Mouse (Mus musculus) liver, embryonic 13.5 days (tissue): ENCODE measurements at regions not wholly inside any gene's neighbourhood (a gene's known extent, or its start where the extent isn't known, plus 50 kb on each side); places are given as distances from the start of the nearest gene placed in this dataset.

Source experiments
- ATAC-seq: fragments of 200-750 bp; cut with Nextera tagmentation; 2 replicates; pipeline ENCODE4 v1.8.0; 2017; ENCODE audit warnings: low read depth, mild to moderate bottlenecking, moderate number of reproducible peaks, moderate library complexity
- DNase-seq: peaks from one replicate; pipeline ENCODE4 v3.0.0; 2022
- H3K27ac ChIP-seq: fragments of 300-500 bp; sonication (generic); 2 replicates; pipeline ENCODE4 v1.5.1; 2015; ENCODE audit warnings: moderate library complexity, mild to moderate bottlenecking, inconsistent platforms
- H3K27me3 ChIP-seq: fragments of 300-500 bp; sonication (generic); 2 replicates; pipeline ENCODE4 v1.6.1; 2015; ENCODE audit warnings: mild to moderate bottlenecking, inconsistent platforms
- H3K36me3 ChIP-seq: fragments of 300-500 bp; sonication (generic); 2 replicates; pipeline ENCODE4 v1.6.1; 2015; ENCODE audit warnings: mild to moderate bottlenecking, inconsistent platforms
- H3K4me1 ChIP-seq: fragments of 300-500 bp; sonication (generic); replicated peaks from 2 replicates; pipeline ENCODE4 v1.6.1; 2015; ENCODE audit warnings: inconsistent platforms
- H3K4me2 ChIP-seq: fragments of 300-500 bp; sonication (generic); 2 replicates; pipeline ENCODE4 v1.6.1; 2015; ENCODE audit warnings: inconsistent platforms, mild to moderate bottlenecking, moderate library complexity
- H3K4me3 ChIP-seq: fragments of 300-500 bp; sonication (generic); replicated peaks from 2 replicates; pipeline ENCODE4 v1.5.1; 2015; ENCODE audit warnings: mild to moderate bottlenecking, inconsistent platforms
- H3K9ac ChIP-seq: fragments of 300-500 bp; sonication (generic); 2 replicates; pipeline ENCODE4 v1.6.1; 2015; ENCODE audit warnings: mild to moderate bottlenecking, inconsistent platforms
- H3K9me3 ChIP-seq: fragments of 300-500 bp; sonication (generic); replicated peaks from 2 replicates; pipeline ENCODE4 v1.6.1; 2016; ENCODE audit warnings: inconsistent platforms
- WGBS: fragments of 180-500 bp; shearing (Covaris S2); methylation state at CpG from one replicate; pipeline ENCODE4 v1.1.7; 2015; ENCODE audit not compliant: insufficient replicate concordance; 5-methylcytosine and 5-hydroxymethylcytosine counted together

DNA sequence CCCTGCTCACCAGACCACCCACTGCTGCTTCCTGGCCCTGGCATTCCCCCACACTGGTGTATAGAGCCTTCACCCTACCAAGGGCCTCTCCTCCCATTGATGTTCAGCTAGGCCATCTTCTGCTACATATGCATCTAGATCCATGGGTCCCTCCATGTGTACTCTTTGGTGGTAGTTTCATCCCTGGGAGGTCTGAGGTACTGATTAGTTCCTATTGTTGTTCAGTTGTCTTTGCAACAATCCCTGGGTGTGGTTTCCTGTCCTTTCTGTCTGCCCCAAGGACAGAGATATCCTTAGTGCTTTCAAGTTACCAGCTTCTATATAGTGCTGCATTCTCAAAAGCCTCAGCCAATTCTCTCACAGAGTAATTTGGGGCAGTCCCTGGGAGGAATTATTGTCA is 440.1 kb upstream of the Apob start:
- Histone ChIP-seq H3K4me1 (no peaks in the 10 kb centered on the region), H3K27me3 (no peaks in the 10 kb centered on the region), H3K36me3 (no peaks in the 10 kb centered on the region), H3K27ac (no peak overlapping the region), H3K9me3 (no peaks in the 10 kb centered on the region), H3K9ac (no peak overlapping the region), H3K4me2 (no peak overlapping the region), H3K4me3 (no peak overlapping the region)
- ATAC-seq (no peak), DNase-seq (no peak)

- Histone ChIP-seq H3K27ac (no peak overlapping the region), H3K4me2 (no peak overlapping the region), H3K4me1 (no peaks in the 10 kb centered on the region), H3K9me3 (no peaks in the 10 kb centered on the region), H3K9ac (no peak overlapping the region), H3K27me3 (no peaks in the 10 kb centered on the region), H3K4me3 (no peak overlapping the region), H3K36me3 (no peaks in the 10 kb centered on the region)
- 44% methylated on average over 8 of the region's 8 CpGs for WGBS
- DNase-seq (no peak), ATAC-seq (no peak)
Measured at GRCm38 (mm10) chr12:7543281-7543981, 434.0 kb upstream of the Apob start.

DNA sequence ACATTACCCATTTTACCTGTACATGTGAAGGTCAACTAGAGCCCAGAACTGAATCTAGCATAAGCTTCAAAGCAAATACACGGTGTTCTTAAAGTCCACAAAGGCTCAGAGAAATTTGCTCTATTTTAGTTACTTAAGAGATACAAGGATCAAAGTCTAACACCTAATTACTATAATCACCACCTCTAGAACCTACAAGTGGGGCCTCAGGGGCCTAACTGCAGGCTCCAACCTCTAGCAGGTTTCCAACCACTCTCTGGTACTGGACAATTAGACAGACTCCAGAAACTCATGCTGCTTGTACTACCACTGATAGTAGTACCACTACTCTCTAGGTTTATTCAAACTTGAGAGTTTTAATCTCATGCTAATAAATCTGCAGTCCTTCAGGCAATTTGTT is 428.7 kb upstream of the Apob start:
- WGBS, result 66% methylated on average over 1 of the region's 1 CpGs
- Histone ChIP-seq H3K36me3 (no peaks in the 10 kb centered on the region), H3K4me3 (no peak overlapping the region), H3K9me3 (no peaks in the 10 kb centered on the region), H3K4me2 (no peak overlapping the region), H3K27ac (no peak overlapping the region), H3K4me1 (no peaks in the 10 kb centered on the region), H3K27me3 (no peaks in the 10 kb centered on the region), H3K9ac (no peak overlapping the region)
- DNase-seq (no peak), ATAC-seq (no peak)

DNA sequence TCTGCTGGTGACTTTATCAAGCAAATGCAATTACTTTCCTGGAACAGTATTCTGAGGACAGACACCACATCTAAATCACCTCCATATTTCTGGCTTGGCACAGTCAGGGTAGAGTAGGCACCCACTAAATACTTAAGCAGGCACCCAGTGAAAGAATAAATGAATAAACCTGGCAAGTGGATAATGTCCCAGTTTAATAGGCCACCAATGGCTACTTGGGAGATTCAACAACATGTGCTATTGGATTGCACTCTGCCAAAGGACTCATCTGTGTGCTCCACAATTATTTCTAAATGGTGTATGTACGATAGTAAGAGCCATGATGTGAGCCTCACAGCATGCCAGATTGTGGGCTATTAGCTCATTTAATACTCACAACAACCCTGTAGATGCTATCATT is 417.2 kb upstream of the Apob start:
- Histone ChIP-seq H3K4me3 (no peak overlapping the region), H3K9ac (no peak overlapping the region), H3K9me3 (no peaks in the 10 kb centered on the region), H3K4me2 (no peak overlapping the region), H3K27me3 (no peaks in the 10 kb centered on the region), H3K27ac (no peak overlapping the region), H3K4me1 (no peaks in the 10 kb centered on the region), H3K36me3 (no peaks in the 10 kb centered on the region)
- no peak for DNase-seq
- 59% methylated on average over 1 of the region's 1 CpGs for WGBS
- ATAC-seq, result no peak

DNA sequence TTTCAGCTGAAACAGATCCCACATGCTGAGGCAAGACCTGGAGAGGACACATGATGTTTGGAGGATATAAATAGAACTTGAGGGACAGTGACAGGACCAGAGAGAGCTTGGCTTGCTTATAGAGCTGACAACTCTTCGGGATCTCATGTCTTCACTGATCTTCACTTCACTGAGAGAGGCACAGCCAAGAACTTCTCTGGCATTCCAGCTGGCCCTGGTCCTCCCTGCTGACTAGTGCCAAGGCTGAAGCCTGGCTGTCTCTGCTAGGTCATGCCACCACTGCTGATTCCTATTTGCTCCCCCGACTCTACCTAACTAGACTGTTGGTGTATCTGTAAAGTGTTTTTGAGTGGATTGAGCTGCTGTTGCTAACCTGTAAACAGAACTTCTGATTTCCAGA is 401.4 kb upstream of the Apob start:
- DNase-seq (no peak), ATAC-seq (no peak)
- H3K4me2 ChIP-seq, result no peak overlapping the region
- 71% methylated on average over 2 of the region's 2 CpGs for WGBS
- H3K4me3 ChIP-seq, result no peak overlapping the region
- no peaks in the 10 kb centered on the region for H3K9me3 ChIP-seq
- H3K27ac ChIP-seq, result no peak overlapping the region
- H3K36me3 ChIP-seq, result no peaks in the 10 kb centered on the region
- H3K9ac ChIP-seq, result no peak overlapping the region
- no peaks in the 10 kb centered on the region for H3K4me1 ChIP-seq
- H3K27me3 ChIP-seq, result no peaks in the 10 kb centered on the region

DNA sequence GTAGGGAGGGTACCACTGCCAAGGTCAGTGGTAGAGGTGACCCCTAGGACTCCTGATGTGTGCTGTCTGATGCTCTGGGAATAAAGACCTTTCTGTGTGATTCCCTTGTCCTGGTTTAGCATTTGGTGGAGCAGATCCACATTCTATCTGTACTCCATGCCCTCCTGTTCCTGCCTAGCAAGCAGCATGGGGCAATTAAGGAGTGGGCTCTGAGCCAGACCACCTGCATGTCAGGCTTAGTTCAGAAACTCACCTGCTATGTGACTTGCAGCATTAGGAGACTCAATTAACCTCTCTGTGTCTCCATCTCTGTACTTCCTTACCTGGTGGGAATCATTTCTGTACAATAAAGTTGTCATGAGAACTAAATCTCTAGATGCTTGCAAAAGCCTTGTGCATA is 389.9 kb upstream of the Apob start:
- Histone ChIP-seq H3K4me3 (no peak overlapping the region), H3K4me2 (no peak overlapping the region), H3K4me1 (no peaks in the 10 kb centered on the region), H3K27ac (no peak overlapping the region), H3K36me3 (no peaks in the 10 kb centered on the region), H3K9me3 (no peaks in the 10 kb centered on the region), H3K9ac (no peak overlapping the region), H3K27me3 (no peaks in the 10 kb centered on the region)
- DNase-seq (no peak), ATAC-seq (no peak)

DNA sequence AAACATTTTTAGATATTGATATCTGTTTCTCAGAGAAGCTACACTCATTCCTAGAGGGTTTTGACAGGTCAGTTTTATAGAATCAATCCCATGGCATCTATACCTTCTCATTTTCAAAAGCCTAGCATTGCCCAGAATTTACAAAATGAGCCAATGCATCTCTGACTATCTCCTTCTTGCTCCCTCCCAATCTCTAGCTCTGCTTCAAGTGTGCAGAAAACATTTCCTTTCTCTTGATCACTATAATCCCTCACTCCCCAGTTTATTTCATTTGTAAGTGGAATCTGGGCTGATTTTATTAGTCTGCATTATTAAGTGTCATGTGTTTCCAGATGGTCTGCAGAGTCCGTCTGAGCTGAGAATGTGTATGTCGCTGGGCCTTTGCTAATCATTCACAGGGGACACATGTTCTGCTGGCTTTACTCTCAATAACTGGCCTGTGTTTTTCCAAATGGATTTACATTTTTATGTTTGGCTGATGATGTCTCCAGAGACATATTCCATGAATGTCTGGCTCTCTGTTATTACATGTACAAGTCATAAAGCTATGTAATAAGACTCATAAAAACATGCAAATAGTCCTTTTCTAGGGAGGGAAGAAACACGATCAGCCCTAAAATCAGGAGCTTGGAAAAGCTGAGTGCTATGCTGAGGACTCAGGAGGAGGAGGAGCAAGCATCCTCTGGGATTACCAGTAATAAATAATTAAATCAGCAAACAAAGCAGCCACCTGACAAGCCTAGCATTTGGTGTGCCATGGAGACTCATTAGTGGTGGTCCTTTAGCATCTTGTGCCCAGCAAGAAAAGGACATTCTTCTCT is 366.0 kb upstream of the Apob start:
- Histone ChIP-seq H3K27me3 (no peaks in the 10 kb centered on the region), H3K9me3 (no peaks in the 10 kb centered on the region), H3K36me3 (no peaks in the 10 kb centered on the region), H3K9ac (no peak overlapping the region), H3K4me3 (no peak overlapping the region), H3K4me2 (no peak overlapping the region), H3K4me1 (no peaks in the 10 kb centered on the region), H3K27ac (no peak overlapping the region)
- WGBS, result 66% methylated on average over 3 of the region's 3 CpGs
- no peak for DNase-seq
- ATAC-seq, result no peak

- ATAC-seq, result no peak
- no peak overlapping the region for H3K27ac ChIP-seq
- WGBS, result 54% methylated on average over 4 of the region's 4 CpGs
- no peak overlapping the region for H3K4me2 ChIP-seq
- no peaks in the 10 kb centered on the region for H3K9me3 ChIP-seq
- H3K4me1 ChIP-seq, result no peaks in the 10 kb centered on the region
- no peaks in the 10 kb centered on the region for H3K36me3 ChIP-seq
- no peak overlapping the region for H3K4me3 ChIP-seq
- no peak overlapping the region for H3K9ac ChIP-seq
- no peaks in the 10 kb centered on the region for H3K27me3 ChIP-seq
- DNase-seq, result no peak
Measured at GRCm38 (mm10) chr12:7636417-7637175, 340.9 kb upstream of the Apob start.

- H3K4me1 ChIP-seq, result no peaks in the 10 kb centered on the region
- ATAC-seq (no peak), DNase-seq (no peak)
- no peaks in the 10 kb centered on the region for H3K9me3 ChIP-seq
- H3K27me3 ChIP-seq, result no peaks in the 10 kb centered on the region
- WGBS, result 63% methylated on average over 4 of the region's 4 CpGs
- H3K4me2 ChIP-seq, result no peak overlapping the region
- H3K9ac ChIP-seq, result no peak overlapping the region
- H3K36me3 ChIP-seq, result no peaks in the 10 kb centered on the region
- no peak overlapping the region for H3K27ac ChIP-seq
- H3K4me3 ChIP-seq, result no peak overlapping the region
Measured at GRCm38 (mm10) chr12:7637629-7638028, 339.8 kb upstream of the Apob start.

GRCm38 (mm10) chr12:7650851-7651250 is 326.6 kb upstream of the Apob start:
- Histone ChIP-seq H3K9ac (no peak overlapping the region), H3K4me2 (no peak overlapping the region), H3K4me3 (no peak overlapping the region), H3K4me1 (no peaks in the 10 kb centered on the region), H3K27ac (no peak overlapping the region), H3K36me3 (no peaks in the 10 kb centered on the region), H3K27me3 (no peaks in the 10 kb centered on the region), H3K9me3 (no peaks in the 10 kb centered on the region)
- ATAC-seq, result no peak
- DNase-seq, result no peak
- WGBS, result 75% methylated on average over 3 of the region's 3 CpGs

DNA sequence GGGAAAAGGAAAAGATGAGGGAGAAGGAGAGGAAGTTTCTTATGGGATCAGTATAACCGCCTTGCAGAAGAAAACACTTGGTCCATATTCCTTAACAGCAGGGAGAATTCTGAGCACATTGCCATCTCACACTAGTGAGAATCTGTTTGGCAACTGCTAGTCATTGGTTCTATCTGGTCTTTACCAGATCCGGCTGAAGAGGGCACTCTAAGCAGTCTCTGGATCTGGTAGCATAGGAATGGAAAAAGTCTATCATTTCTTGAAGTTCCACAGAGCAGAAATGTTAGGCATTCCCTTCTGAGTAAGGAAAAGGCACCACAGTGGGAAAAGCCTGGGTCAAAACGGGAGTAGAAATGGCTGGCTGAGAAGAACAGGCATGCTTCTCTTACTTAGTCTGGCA is 315.4 kb upstream of the Apob start:
- no peaks in the 10 kb centered on the region for H3K4me1 ChIP-seq
- no peaks in the 10 kb centered on the region for H3K36me3 ChIP-seq
- 40% methylated on average over 3 of the region's 3 CpGs for WGBS
- no peak for DNase-seq
- no peak for ATAC-seq
- no peaks in the 10 kb centered on the region for H3K27me3 ChIP-seq
- no peak overlapping the region for H3K4me2 ChIP-seq
- no peaks in the 10 kb centered on the region for H3K9me3 ChIP-seq
- no peak overlapping the region for H3K27ac ChIP-seq
- no peak overlapping the region for H3K9ac ChIP-seq
- no peak overlapping the region for H3K4me3 ChIP-seq
